Mouse (Mus musculus) limb, embryonic 15.5 days (tissue): ENCODE data around the gene Stk11ip. TPM values are rescaled to one million over a fixed set of nuclear protein-coding genes. Genes with fewer than 3 reads are reported as not detected.

Experiments used
- ATAC-seq: fragments of 200-750 bp; cut with Nextera tagmentation; 2 replicates; pipeline ENCODE4 v1.8.0; 2017; ENCODE audit warnings: low read depth, moderate TSS enrichment; ENCODE audit not compliant: insufficient number of reproducible peaks, low FRiP score, low TSS enrichment
- H3K27ac ChIP-seq: fragments of 300-500 bp; sonication (generic); 2 replicates; pipeline ENCODE4 v1.5.1; 2015; ENCODE audit warnings: moderate library complexity, mild to moderate bottlenecking, inconsistent platforms
- H3K27me3 ChIP-seq: fragments of 300-500 bp; sonication (generic); 2 replicates; pipeline ENCODE4 v1.6.1; 2015; ENCODE audit warnings: inconsistent platforms
- H3K36me3 ChIP-seq: fragments of 300-500 bp; sonication (generic); 2 replicates; pipeline ENCODE4 v1.6.1; 2015; ENCODE audit warnings: inconsistent platforms
- H3K4me1 ChIP-seq: fragments of 300-500 bp; sonication (generic); 2 replicates; pipeline ENCODE4 v1.6.1; 2015; ENCODE audit warnings: inconsistent platforms
- H3K4me2 ChIP-seq: fragments of 300-500 bp; sonication (generic); 2 replicates; pipeline ENCODE4 v1.6.1; 2015; ENCODE audit warnings: mild to moderate bottlenecking, inconsistent platforms
- H3K4me3 ChIP-seq: fragments of 300-500 bp; sonication (generic); 2 replicates; pipeline ENCODE4 v1.5.1; 2015; ENCODE audit warnings: mild to moderate bottlenecking, inconsistent platforms
- H3K9ac ChIP-seq: fragments of 300-500 bp; sonication (generic); 2 replicates; pipeline ENCODE4 v1.6.1; 2015; ENCODE audit warnings: inconsistent platforms
- H3K9me3 ChIP-seq: fragments of 300-500 bp; sonication (generic); 2 replicates; pipeline ENCODE4 v1.6.1; 2016; ENCODE audit warnings: inconsistent platforms
- WGBS: fragments of 180-500 bp; shearing (Covaris S2); methylation state at CpG from one replicate; pipeline ENCODE4 v1.1.7; 2015; 5-methylcytosine and 5-hydroxymethylcytosine counted together
- polyA plus RNA-seq: library from polyadenylated mRNA; unstranded; fragments of >200 nt; fragmentation: Nextera tagmentation; extraction: Ambion mirVana; gene quantifications from 2 replicates; pipeline ENCODE4 v1.2.1, GENCODE M21; 2015

Gene Stk11ip
- polyA plus RNA-seq, 1 experiment from 2014 or later: 20.2 TPM

DNA sequence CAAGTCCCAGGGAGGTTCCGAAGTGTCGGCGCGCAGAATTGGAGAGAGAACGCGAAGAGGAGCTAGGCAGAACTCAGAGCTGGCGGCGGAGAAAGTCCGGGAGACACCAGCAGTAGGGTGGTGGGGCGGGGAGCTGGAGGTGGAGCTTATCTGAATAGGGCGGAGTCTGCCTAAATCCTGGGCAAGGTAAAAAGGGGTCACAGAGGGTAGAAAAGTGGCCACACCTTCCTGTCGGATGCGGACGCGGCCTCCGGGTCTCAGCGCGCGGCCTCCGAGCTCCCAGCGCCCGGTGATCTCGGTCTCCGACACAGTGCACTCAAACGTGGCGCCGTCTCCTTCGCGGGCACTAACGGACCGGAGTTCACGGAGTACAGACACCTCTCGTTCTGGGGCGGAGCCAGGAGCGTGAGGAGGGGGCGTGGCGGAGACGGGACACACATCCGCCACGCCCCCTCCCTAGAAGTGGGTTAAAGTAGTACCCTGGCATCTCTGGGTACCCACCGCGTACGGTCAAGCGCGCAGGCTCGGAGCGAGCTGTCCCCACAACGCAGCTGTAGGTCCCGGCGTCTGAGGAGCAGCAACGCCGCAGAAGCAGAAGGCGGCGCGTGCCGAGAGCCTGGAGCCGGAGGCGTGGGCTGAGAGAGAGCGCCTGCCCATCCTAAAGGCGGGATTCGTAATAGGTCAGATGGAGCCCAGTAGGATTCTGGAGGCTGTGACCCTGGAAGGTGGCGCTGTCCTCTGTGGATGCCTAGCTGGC, 33.7 kb upstream of the Stk11ip start:
- Histone ChIP-seq H3K9me3 (no peaks in the 10 kb centered on the region), H3K4me2 (peak overlapping the region; percentile 89), H3K36me3 (peaks cover 47% of the 10 kb centered on the region), H3K27ac (no peak overlapping the region), H3K4me3 (peak overlapping the region; percentile 53), H3K4me1 (peaks cover 24% of the 10 kb centered on the region), H3K9ac (0 out of 2 replicates have a peak overlapping the region, but pooled peaks have one; percentile 23), H3K27me3 (peaks cover 70% of the 10 kb centered on the region)
- ATAC-seq: no peak; the same call in 1 of the 2 replicates
- WGBS: under 1% methylated on average over 62 of the region's 62 CpGs

DNA sequence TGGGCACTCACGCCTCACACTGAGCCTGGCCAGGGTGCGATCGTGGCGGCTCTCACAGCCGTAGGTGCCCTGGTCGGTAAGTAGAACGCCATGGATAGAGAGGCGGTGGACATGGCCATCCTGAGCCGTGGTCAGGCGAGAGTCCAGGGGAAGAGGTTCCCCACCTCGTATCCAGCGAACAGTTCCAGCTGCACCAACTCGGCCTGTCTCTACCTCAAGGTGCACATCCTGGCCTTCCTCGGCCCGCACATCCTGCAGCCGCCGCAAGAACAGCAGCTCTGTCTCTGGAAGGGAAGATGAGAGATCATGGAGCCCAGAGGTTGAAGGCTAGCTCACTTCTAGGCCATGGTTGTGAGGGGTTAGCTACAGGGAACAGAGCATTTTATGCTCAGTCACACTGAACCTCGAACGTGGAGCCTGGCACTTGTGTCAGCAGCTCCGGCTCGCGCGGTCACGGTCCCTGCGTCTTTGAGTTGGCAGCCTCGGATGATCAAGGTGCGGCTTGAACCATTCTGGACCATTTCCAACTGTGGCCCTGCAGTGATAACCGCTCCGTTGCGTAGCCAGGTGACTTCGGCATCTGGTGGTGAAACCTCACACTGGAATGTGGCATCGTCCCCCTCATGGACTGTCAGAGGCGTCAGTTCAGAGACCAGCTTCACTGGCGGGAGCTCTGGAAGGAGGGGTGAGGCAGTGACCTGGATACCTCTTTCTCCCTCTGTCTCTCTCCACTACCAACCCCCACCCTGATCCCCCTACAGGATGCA, 30.4 kb upstream of the Stk11ip start:
- no peak overlapping the region for H3K4me3 ChIP-seq
- no peak overlapping the region for H3K4me2 ChIP-seq
- H3K9ac ChIP-seq: no peak overlapping the region
- H3K36me3 ChIP-seq: peaks cover 65% of the 10 kb centered on the region
- H3K9me3 ChIP-seq: no peaks in the 10 kb centered on the region
- ATAC-seq: no peak
- 83% methylated on average over 34 of the region's 34 CpGs for WGBS
- peaks cover 36% of the 10 kb centered on the region for H3K27me3 ChIP-seq
- H3K4me1 ChIP-seq: peaks cover 34% of the 10 kb centered on the region
- no peak overlapping the region for H3K27ac ChIP-seq

DNA sequence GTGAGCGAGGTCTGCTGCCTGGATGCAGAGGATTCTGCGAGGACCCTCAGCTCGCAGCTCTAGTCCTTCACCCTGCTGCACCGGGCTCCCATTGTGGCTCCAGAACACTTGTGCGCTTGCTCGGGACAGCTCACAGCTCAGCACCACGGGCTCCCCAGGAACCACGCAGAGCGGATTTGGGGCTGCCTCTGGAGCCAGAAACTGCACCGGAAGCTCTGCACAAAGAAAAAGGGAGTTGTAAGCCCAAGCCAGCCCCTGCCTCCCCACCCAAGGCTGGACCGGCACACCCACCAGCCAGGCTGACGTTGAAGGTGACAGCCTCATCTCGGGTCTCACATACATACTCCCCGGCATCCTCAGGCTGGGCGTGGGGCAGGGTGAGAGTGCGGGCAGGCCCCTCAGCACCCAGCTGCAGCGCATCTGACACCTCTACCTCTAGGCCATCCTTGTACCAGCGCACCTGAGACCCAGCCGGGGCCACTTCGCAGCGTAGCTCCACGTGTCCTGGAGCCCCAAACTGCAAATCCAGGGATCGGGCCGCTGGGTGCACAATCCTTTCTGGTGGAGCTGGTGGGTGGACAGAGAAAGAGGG, 28.7 kb upstream of the Stk11ip start:
- H3K9ac ChIP-seq: no peak overlapping the region
- ATAC-seq: no peak
- H3K4me1 ChIP-seq: peaks cover 23% of the 10 kb centered on the region
- WGBS: 53% methylated on average over 24 of the region's 24 CpGs
- H3K4me3 ChIP-seq: no peak overlapping the region
- no peak overlapping the region for H3K4me2 ChIP-seq
- no peak overlapping the region for H3K27ac ChIP-seq
- no peaks in the 10 kb centered on the region for H3K9me3 ChIP-seq
- peaks cover 19% of the 10 kb centered on the region for H3K27me3 ChIP-seq
- H3K36me3 ChIP-seq: peaks cover 82% of the 10 kb centered on the region

DNA sequence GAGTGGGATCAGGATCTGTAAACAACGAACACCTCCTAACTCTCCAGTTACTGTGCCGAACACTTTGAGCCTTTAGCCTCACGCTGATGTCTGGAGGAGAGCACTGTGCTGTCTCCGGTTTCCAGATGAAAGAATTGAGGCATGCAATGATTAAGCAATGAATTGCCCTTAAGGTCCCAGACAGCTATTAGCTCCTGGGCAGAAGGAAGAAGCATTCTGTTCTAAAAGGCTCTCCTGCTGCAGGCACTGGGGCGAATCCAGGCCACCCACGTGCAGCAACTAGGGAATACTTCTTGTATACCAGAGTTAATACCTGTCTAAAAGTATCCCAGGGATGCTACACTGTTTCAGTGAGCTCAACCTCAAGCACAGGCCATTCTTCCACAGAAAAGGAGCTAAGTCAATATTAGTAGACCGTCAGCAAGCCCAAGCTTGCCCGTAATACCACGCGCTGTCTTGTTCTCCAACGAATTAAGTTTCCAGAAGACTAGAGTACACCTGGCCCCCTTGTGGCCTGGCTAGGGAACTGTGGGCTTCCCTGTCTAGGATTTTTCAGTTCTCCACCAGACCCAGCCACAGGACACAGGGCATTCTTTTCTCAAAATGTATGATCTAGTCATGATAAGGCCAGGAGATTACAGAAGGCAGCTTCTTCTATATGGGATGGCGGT, 26.3 kb upstream of the Stk11ip start:
- Histone ChIP-seq H3K4me3 (no peak overlapping the region), H3K4me2 (no peak overlapping the region), H3K9ac (no peak overlapping the region), H3K9me3 (no peaks in the 10 kb centered on the region), H3K36me3 (peaks cover 87% of the 10 kb centered on the region), H3K4me1 (0 out of 2 replicates have a peak, but pooled peaks cover 13% of the 10 kb centered on the region), H3K27ac (no peak overlapping the region), H3K27me3 (no peaks in the 10 kb centered on the region)
- WGBS: 38% methylated on average over 12 of the region's 12 CpGs
- no peak for ATAC-seq

DNA sequence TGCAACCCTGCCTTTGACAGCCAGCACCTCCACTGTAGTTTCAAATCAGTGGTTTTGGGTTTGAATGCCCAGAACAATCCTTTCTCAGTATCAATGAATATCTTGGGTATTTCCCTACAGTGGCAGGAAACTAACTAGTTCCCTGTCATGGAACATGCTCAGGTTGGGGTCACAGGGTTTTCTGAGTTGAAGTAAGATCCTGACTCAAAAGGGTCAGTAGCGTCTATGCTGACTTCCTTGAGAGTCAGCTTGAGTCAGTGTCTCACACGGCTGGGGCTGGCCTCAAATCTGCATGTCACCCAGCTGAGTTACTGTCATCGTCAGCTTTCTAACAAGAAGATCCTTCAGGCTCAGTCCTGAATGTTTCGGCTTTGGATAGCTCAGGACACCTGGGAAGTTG, 22.4 kb upstream of the Stk11ip start:
- H3K4me3 ChIP-seq: no peak overlapping the region
- H3K4me1 ChIP-seq: peaks cover 19% of the 10 kb centered on the region
- H3K36me3 ChIP-seq: peaks cover 89% of the 10 kb centered on the region
- no peaks in the 10 kb centered on the region for H3K27me3 ChIP-seq
- no peak overlapping the region for H3K9ac ChIP-seq
- no peak for ATAC-seq
- no peak overlapping the region for H3K27ac ChIP-seq
- WGBS: 84% methylated on average over 4 of the region's 4 CpGs
- H3K4me2 ChIP-seq: no peak overlapping the region
- H3K9me3 ChIP-seq: no peaks in the 10 kb centered on the region

DNA sequence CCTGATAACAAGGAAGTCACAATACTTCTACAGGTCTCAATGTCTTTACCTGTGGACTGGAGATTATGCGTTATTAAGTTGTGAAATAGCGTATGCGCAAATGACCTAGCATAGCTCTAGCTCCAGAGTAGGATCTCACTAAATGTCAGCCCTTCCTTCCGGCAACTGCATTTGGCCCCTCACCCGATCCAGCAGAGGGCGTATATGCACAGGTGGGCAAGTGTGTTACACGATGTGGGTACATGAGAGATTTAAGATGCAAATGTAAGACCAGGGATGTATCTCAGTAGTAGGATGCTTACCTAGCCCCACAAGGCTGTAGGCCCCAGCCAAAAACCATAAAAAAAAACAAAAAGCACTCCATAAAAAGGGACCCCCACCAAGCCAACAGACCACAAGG, 21.9 kb upstream of the Stk11ip start:
- Histone ChIP-seq H3K9me3 (no peaks in the 10 kb centered on the region), H3K4me3 (no peak overlapping the region), H3K4me2 (no peak overlapping the region), H3K4me1 (peaks cover 24% of the 10 kb centered on the region), H3K36me3 (peaks cover 90% of the 10 kb centered on the region), H3K27ac (no peak overlapping the region), H3K27me3 (no peaks in the 10 kb centered on the region), H3K9ac (no peak overlapping the region)
- ATAC-seq: no peak
- 81% methylated on average over 7 of the region's 7 CpGs for WGBS

DNA sequence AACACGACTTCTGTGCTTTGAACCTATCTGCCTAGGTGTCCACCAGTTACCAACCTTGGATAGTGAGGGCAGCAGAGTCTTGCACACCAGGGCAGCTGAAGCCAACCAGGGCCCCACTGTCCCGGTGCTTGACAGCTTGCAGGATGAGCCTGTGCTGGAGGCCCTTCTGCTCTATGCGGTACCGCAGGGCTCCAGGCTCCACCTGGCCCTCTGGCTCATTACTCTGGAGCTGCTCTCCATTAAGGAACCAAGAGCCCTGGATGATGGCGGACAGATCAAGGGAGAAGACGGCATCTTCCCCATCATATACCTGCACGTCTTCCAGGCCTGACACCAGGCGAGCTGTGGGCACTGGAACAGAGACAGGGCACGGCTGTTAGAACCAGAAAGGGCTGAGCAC, 19.4 kb upstream of the Stk11ip start:
- H3K4me3 ChIP-seq: no peak overlapping the region
- WGBS: 94% methylated on average over 9 of the region's 9 CpGs
- no peak overlapping the region for H3K9ac ChIP-seq
- H3K36me3 ChIP-seq: peaks cover 68% of the 10 kb centered on the region
- no peaks in the 10 kb centered on the region for H3K27me3 ChIP-seq
- H3K4me2 ChIP-seq: no peak overlapping the region
- no peak for ATAC-seq
- no peak overlapping the region for H3K27ac ChIP-seq
- no peaks in the 10 kb centered on the region for H3K9me3 ChIP-seq
- H3K4me1 ChIP-seq: peaks cover 26% of the 10 kb centered on the region

DNA sequence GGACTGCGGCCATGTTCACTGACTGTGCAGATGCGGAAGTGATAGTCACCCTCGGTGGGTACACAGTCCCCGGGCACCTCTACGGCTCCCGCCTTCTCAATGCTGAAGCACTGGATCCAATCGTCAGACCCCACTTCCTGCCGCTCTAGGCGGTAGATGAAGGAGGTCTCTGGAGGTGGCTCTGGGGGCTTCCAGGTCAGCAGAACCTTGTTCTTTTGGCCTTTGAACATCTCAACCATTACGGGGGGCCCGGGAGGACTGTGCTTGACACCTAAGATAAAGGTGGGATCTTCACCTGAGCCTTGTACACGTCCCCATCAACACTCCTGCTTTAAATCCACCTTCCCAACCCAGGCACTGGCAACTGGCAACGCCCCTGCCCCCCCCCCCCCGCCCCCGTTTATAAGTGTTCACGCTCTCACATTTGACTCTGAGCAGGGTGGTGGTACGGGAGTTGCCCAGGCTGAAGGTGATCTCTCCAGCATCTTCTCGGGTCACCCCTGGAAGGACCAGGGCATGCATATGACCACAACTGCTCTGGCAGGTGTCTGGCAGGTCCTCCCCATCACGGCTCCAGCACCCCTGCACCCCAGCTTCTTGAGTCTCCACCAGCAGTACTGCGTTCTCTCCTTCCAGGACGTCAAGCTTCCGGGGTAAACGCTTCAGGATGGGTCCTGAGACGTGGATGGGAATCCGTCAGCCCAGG, 18.2 kb upstream of the Stk11ip start:
- no peak overlapping the region for H3K9ac ChIP-seq
- H3K27ac ChIP-seq: no peak overlapping the region
- no peak for ATAC-seq
- WGBS: 87% methylated on average over 25 of the region's 25 CpGs
- peaks cover 32% of the 10 kb centered on the region for H3K4me1 ChIP-seq
- H3K9me3 ChIP-seq: no peaks in the 10 kb centered on the region
- 0 out of 2 replicates have a peak overlapping the region, but pooled peaks have one; percentile 85 for H3K4me3 ChIP-seq
- H3K36me3 ChIP-seq: peaks cover 56% of the 10 kb centered on the region
- H3K4me2 ChIP-seq: peak overlapping the region; percentile 81
- H3K27me3 ChIP-seq: no peaks in the 10 kb centered on the region

DNA sequence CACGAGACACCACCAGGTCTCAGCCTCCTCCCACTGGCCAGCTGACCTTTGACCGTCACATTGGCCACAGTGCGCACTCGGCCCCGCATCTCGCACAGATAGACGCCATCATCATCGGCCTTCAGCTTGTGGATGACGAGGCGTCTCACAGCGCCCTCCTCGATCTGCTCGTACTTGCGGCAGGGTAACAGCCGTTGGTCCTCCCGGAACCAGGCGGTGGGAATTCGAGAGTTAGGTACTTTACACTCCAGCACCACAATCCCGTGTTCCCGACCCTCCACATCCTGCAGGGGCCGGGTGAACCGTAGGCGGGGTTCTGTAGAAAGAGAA, 17.7 kb upstream of the Stk11ip start:
- H3K9me3 ChIP-seq: no peaks in the 10 kb centered on the region
- H3K9ac ChIP-seq: no peak overlapping the region
- no peak for ATAC-seq
- H3K36me3 ChIP-seq: peaks cover 51% of the 10 kb centered on the region
- H3K4me2 ChIP-seq: peak overlapping the region; percentile 81
- WGBS: 76% methylated on average over 23 of the region's 23 CpGs
- peak overlapping the region; percentile 85 for H3K4me3 ChIP-seq
- H3K4me1 ChIP-seq: peaks cover 32% of the 10 kb centered on the region
- H3K27me3 ChIP-seq: no peaks in the 10 kb centered on the region
- H3K27ac ChIP-seq: no peak overlapping the region

DNA sequence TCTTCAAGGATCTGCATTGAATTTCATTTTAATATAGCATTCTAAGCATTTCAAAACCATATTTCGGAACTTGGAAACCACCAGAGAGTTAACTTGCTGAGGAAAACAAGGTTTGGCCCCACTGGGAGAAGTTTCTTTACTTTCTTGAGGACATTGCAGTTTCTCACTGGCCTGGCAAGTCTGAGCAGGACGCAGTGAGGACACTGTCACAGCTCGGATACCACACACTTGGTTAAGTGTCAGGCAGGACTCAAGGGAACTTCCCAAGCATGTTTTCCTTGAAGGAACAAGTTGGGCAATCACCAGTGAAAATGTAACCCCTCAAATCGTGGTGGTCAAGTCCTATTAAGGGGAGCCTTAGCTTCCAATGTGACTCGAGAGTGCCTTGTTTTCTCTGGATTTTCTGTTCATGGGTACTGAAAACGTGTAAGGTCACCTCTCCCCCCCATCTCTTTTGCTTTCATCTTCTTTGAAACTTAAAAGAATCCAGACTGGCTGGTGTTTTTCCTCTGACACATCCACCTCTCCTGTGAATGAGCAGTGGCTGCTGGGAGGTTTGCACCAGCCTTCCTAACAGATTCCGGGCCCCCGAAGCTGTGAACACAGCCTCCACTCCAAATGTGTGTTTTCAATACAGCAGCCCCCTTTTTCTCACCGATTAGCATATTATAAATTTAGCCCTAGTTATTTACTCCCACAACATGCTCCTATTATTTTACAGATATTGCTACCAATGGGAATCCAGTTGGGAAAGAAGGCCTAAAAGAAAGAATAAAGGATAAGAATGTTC, 16.9 kb upstream of the Stk11ip start:
- 44% methylated on average over 9 of the region's 9 CpGs for WGBS

More for the DNA sequence above, 16.9 kb upstream of the Stk11ip start:
- Histone ChIP-seq H3K4me2 (peak overlapping the region; percentile 81), H3K9me3 (no peaks in the 10 kb centered on the region), H3K9ac (peak overlapping the region; percentile 92; the same call in 1 of the 2 replicates), H3K27me3 (no peaks in the 10 kb centered on the region), H3K27ac (no peak overlapping the region), H3K36me3 (peaks cover 43% of the 10 kb centered on the region), H3K4me1 (peaks cover 35% of the 10 kb centered on the region), H3K4me3 (peak overlapping the region; percentile 85)
- ATAC-seq: no peak
